Mouse (Mus musculus): ENCODE measurements around the gene Lrrc59.
"Not testable (repeated sequence)": the region's sequence is repeated elsewhere in the genome, so short reads cannot be mapped to it uniquely, and the experiment has no call there.

Gene Lrrc59

DNA sequence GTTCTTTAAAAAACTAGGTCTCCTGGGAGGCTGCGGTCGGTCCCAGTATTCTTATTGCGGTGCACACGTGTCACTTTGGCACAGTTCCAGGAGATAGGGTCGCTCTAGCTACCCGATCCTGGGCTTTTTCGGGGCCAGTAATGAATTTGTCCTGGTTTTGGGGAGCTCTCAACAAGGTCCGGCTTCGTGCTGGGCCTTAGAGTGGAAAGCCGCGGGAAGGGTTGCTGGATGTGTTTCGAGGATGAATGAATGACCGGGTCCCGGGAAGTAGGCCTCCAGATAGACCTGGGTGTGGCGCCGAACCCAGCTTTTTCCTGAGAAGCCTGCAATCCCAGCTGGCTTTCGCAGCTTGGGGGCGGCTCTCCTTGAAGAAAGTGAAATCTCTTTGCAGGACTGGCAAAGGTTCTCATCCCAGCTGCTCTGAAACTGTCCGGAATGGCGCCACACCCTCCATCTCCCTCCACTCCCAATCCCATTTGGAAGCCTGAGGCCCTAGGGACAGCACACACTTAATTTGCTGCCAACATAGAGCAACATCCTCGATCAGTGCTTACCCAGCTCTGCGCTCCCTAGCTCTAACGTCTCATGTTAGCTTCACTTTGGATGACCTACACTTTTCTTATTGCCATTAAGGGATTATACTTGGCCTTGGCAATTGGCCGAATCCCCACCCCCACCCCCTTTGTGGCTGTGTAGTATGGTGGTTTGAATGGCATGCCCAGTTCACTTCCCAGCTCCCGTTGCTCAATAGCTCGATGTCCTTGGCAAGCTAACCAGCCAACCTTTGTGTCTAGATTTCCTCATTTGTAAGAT is 838 bp downstream of the Lrrc59 start:
- DNase-seq (ENCODE audit: extremely low read depth, low read depth, low spot score), result peak; percentile 56

DNA sequence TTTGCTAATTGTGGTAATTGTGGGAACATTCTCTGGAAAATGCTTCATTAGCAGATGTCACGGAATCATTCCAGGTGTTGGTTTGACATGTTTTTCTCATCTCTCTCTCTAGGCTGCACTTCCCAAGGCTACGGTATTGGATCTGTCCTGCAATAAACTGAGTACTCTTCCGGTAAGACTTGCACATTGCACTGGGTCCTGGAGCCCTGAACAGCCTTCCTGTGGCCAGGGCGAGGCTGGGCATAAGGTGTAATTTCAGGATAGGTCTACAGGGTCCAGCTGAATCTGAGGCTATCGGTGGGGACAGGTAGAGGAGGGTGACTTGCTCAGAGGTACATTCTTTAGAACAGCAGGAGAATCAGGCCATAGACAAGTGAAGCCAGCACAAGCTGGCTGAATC is 2.4 kb downstream of the Lrrc59 start:
- no peak for DNase-seq (ENCODE audit: extremely low read depth, low read depth, low spot score)

DNA sequence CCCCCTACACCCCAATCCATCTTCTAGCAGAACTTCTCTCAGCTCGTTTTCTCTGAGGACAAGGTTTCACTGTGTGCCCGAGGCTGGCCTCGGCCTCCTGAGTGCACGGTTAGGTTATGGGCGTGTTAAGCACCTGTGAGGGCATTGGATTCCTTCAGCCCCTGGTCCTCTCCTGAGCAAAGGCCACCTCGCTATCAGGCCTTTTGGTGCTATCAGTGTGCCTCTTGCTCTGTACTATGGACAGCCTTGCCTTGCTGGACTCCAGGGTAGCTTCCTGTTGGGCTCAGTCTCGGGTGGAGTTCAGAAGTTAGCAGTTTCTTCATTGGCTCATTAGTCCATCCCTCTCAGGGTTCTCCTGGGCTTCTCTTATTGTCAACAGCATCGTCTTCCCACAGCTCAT is 3.4 kb downstream of the Lrrc59 start:
- no peak for DNase-seq (ENCODE audit: extremely low read depth, low read depth, low spot score)

DNA sequence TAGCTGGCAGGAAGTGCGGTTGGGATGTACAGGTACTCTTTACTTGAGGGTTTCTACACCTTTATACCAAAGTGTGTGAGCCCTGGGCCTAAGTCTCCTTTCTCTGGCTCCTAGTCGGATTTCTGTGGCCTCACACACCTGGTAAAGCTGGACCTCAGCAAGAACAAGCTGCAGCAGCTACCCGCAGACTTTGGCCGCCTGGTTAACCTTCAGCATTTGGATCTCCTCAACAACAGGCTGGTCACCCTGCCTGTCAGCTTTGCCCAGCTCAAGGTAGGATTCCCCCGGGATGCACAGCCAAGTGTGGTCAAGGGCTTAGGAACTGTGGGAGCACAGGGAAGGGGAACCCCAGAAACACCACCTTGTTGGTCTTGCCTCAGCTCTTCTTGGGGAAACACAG is 4.9 kb downstream of the Lrrc59 start:
- no peak for DNase-seq (ENCODE audit: extremely low read depth, low read depth, low spot score)

DNA sequence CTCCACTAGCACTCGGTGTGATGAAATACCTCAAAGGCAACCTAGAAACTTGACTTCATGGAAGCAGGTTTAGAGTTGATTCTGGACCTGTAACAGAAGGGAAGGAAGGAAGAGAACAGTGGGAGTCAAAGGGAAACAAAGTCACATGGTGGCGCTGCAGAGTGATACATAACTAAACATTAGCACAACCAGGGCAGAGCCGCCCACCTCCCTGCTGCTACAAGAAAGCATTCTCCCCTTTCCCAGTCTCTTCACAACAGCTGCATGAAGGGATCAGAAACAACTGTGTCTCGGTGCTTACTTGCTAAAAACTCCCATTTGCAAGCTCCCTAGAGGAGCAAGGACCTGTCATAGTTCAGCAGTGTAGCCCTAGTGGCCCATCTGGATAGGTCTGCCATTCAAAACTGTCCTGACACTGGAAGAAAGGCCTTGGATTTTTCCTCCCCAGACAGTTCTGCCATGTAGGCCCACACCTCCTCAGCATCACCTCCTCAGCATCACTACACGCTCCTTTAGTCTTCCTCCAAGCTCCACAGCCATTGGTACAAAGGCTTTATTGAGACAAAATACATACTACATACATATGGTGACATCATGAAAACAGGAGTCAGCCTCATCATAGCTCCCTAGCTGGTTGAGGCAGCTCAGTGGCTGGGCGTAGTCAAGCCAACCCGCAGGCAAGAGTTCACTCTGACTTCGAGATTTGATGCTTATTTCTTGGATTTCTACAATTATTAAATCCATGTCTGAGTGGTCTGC is 15.1 kb downstream of the Lrrc59 start:
- DNase-seq (ENCODE audit: extremely low read depth, low read depth, low spot score), result no peak

DNA sequence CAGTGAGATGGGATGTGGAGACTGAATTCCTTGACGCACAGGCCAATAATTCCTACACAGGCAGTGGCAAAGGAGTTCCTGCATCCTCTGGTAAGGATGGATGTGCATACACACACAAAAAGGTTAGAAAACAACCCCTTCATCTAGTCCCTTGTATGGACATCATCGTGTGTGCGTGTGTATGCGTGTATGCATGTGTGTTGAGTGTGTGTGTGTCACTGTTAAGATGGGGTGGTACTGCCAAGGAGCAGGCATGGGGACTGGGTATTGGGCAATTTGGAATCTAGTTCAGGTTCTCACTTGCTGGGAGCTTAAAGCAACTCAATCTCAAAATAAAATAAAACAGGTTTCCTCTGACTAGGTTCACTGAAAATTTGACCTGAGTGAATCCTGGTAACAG is 16.9 kb downstream of the Lrrc59 start:
- DNase-seq (ENCODE audit: extremely low read depth, low read depth, low spot score), result no peak

DNA sequence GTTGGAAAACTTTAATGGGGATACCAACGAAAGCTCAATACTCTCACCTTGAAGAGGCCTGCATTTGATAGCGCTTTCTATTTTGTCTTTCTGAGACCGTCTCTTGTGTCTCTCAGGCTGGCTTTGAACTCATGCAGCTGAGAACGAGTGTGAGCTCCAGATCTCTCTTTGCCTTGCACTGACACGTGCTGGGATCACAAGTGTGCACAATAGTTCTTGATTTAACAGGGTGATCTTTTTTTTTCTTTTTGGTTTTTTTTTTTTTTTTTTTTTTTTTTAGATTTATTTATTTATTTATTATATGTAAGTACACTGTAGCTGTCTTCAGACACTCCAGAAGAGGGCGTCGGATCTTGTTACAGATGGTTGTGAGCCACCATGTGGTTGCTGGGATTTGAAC is 21.7 kb downstream of the Lrrc59 start:
- DNase-seq (ENCODE audit: extremely low read depth, low read depth, low spot score), result not testable (repeated sequence)

DNA sequence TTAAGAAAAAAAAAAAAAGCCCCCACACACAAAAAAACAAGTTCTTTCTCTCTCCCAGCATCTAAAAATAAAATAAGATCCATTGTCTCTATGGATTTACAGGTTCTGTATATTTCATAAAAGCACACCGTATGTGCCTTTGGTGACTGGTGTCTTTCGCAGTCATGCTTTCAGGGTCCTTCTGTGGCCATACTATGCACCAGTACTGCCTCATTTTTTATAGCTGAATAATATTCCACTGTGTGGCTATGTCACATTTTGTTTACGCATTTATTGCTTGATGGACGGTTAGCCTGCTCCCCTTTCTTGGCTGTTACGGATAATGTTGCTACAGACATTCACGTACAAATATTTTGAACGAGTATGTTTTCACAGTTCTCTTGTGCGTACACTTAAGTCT is 23.4 kb downstream of the Lrrc59 start:
- no peak for DNase-seq (ENCODE audit: extremely low read depth, low read depth, low spot score)

DNA sequence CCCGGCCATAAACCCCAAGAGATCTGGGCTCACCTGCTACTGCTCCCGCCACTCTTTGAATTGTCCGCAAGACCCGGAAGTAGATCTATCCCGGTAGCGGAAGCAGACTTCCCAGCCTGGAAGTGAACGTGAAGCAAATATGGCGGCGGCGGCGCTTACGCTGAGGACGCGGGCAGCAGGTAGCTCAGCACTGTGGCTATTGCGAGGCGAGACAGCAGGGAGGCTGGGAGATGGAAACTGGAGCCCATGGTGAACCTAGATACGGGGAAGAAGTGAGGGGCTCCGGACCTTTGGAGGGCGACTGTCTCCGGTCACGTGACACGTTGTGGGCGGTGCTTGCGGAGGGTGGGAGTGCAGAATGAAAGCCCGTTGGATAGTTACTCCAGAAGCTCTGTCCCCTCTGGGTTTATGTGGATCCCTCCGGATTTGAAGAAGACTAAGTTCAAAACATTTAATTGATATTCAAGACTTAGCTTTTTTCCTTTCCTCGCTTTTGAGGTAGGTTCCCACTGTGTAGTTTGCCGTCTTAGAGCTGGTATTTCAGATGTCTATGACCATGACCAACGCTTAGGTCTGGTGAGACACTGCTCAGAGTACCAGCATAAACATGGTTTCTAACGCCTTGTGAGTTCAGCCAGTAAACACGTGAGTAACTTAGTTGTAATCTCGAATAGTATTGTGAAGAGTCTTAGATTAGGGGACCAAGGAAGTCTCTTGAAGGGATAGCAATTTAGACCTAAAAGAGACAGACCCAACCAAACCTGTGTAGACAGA is 24.3 kb downstream of the Lrrc59 start, which contains the start of the genes Mrpl27 and Eme1:
TSS of gene Mrpl27 (plus strand) at position 105 of the 774 bp plus-strand sequence.
TSS of gene Eme1 (minus strand) at position 302 of the 774 bp plus-strand sequence.
- DNase-seq (ENCODE audit: extremely low read depth, low read depth, low spot score), result no peak

DNA sequence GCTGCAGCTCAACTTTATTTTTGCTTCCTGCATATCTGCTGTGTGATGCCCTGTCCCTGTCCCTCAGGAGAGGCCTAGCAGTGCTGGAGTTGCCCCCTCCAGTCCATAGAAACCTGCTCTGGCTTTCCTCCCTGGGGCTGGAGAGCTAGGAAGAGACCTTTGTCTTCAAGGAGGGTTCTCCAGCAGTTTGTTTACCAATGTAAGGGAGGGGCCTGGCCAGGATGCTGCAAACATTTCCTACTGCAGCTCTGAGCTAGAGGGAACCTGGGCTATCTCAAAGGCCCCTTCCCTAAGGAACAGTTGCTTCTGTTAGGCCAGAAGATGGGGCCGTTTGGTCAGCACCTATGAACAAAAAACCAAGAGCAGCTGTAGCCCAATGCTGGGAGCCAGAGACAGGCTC is 31.8 kb downstream of the Lrrc59 start:
- DNase-seq (ENCODE audit: extremely low read depth, low read depth, low spot score), result no peak

DNA sequence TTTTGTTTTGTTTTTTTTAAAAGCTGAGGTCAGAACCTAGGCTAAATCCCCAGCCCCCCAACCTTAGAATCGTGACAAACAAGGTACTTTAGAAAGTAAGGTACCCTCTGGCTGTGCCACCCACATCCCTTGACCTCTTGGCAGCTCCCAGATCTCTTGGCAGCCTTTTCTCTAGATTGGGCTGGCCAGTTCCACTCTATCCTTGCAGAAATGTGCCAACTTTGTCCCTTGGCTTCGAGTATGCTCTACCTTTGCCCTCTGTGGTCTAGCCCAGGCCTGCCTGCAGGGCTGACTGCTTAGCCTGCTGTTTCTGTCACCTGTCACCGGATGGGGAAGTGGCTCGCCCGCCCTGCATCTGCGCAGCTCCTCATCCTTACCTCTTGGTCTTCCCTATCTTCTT is 35.7 kb downstream of the Lrrc59 start:
- no peak for DNase-seq (ENCODE audit: extremely low read depth, low read depth, low spot score)

DNA sequence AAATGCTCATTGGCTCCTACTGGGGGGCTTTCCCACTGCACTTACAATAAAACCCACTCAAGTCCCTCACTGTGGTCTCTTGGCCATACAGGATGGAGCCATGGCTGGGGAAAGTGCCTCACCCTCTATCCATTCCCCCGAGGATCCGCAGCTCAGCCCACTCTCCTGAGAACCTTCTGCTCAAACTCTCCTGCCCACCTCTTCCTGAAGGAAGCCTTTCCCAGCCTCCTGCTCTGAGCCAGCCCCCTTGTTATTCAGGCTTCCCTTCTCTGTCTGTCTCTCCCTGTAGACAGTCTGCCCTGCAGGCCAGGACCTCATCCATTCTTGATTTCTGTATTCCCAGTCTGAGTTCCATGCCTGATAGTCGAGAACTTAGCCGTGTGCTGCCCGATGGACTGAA is 45.4 kb downstream of the Lrrc59 start:
- DNase-seq (ENCODE audit: extremely low read depth, low read depth, low spot score), result no peak

DNA sequence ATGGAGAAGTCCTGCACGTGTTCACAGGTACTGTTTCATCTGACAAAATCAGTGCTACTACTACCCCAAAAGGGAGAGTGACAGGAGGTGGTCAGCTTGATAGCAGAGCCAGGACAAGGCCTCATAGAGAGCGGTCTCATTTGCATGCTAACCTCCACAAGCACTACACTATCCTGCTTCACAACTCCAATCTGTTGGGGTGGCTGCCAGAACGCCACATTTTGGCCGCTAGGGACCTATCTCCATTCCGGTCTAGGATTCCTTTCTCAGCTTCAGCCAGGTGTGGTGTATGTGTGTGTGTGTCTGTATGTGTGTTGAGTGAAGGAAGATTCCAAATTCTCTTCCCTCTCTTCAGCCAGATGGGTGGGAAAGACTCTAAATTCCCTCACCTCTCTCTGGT is 45.9 kb downstream of the Lrrc59 start:
- DNase-seq (ENCODE audit: extremely low read depth, low read depth, low spot score), result no peak

DNA sequence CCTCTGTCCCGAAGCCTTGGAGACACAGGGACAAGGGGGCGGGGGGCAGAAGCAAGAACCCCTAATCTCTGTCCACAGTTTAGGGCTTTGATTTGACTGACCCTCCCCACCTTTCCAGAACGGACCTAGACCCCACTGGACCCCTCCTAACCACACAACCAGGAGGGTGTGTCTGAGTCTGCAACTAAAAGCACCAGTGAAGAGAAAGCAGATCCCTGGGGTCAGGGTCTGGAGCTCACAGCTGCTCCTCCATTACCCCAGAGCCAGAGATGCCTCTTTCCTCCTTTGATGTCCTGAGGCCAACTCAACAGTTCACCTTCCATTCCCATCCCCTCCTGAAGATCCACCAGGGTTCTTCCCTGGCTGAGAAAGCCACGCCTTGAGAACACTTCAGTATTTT is 46.7 kb downstream of the Lrrc59 start:
- no peak for DNase-seq (ENCODE audit: extremely low read depth, low read depth, low spot score)

DNA sequence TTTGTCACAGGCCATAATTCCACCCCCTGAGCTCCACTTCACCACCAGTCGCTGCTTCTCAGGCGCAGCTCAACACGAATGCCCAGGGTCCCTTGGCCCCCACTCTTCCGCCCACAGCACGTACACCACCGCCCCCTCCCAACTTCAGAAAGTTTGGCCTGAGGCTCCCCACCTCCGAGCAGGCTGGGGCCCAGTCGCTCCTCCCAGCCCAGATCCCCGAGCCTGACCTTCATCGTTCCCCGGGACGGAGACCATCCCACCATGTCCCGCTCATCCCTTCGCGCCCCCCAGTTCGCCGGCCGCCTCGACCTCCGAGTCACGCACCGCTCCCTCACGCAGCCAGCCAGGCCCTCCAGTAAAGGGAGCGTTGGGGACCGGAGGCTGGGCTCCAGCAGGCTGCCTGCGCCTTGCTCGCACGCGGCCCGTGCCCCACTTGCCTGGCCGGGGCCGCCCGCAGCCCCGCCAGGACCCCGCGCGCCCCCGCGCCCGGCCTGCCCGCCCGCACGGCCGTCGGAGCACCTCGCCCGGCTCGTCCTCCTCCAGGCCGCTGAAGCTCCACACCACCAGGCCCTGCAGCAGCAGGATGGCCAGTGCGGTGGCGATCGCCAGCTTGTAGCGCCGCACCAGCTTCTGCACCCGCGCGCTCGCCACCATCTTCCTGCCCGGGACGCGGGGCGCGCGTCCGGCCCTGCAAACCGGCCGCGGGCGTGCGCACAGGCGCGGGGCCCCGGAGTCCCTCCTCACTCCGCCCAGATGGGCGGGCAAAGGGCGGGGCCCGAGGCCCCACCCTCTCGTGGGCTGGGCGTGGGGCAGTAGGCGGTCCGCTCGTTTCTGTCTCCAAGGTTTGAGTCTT is 47.4 kb downstream of the Lrrc59 start, which contains the start of gene Xylt2:
TSS of gene Xylt2 (minus strand) at position 762 of the 853 bp plus-strand sequence.
- no peak for DNase-seq (ENCODE audit: extremely low read depth, low read depth, low spot score)

DNA sequence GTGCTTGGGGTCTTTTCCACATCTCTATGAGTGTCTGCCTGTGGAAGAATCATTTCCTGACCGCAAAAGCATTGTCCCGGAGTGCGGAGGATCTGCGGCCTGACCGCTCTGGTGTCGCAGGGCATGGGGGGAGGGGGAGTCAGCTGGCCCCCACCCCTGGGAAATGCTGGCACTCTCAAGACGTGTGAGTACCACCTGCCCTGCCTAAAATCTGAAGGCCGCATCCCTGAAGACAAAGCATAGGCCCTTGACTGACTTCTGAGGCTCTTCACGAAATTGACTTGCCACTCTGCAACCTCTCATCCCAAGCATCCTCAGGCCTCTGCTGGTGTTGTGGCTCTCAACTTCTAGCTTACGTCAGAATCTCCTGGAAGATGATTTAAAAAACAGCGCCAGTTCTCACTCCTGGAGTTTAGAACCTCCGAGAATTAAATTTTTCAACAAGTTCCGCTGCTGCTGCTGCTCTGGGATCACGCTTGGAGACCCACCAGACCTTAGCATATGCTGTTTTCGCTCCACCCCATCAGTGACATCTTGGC is 48.1 kb downstream of the Lrrc59 start:
- DNase-seq (ENCODE audit: extremely low read depth, low read depth, low spot score), result no peak

DNA sequence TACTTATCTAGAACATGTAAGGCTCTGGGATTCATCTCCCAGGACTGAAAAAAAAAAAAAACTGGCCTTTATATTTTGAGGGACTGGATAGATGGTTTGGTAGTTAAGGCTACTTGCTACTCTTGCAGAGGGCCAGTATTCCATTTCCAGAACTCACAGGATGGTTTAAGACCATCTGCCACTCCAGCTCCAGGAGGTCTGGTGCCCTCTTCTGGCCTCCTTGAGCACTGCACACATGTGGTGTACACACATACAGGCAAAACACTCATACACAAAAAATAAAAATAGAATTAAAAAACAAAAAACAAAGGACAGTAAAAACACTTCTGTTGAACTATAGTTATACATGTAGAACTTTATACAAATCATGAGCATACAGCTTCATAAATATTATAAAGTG is 51.1 kb downstream of the Lrrc59 start:
- no peak for DNase-seq (ENCODE audit: extremely low read depth, low read depth, low spot score)

DNA sequence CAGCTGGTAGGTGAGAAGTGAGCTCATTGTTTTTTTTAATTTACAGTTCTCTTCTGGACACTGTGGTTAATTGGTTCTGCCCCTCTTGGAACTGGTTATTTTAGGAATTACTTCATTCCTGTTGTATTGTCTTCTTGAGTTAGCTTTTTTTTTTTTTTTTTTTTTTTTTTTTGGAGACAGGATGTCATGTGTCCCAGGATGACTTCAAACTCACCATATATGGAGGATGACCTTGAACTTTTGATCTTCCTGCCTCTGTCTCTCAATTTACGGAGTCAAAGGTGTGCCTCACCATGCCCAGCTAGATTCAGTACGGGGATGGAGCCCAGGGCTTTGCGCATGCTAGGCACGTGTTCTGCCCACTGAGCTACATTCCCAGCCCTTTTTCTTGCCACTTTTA is 52.1 kb downstream of the Lrrc59 start:
- no peak for DNase-seq (ENCODE audit: extremely low read depth, low read depth, low spot score)

DNA sequence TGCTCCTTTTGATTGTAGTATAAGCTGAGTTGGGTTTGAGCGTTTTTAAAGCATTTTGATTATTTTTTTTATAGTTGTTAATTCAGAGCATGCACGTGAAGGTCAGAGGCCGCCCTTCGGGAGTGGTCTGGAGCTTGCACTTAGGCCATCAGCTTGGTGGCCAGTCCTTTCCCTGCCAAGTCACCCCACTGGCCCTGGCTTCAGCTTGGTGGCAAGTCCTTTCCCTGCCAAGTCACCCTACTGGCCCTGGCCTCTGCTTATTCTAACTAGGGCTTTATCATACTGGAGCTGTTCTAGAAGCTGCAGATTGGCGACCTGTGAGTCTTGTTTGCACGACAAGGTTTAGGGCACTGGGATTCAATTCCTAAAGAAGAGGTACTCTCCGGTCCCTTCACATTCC is 52.9 kb downstream of the Lrrc59 start:
- no peak for DNase-seq (ENCODE audit: extremely low read depth, low read depth, low spot score)

DNA sequence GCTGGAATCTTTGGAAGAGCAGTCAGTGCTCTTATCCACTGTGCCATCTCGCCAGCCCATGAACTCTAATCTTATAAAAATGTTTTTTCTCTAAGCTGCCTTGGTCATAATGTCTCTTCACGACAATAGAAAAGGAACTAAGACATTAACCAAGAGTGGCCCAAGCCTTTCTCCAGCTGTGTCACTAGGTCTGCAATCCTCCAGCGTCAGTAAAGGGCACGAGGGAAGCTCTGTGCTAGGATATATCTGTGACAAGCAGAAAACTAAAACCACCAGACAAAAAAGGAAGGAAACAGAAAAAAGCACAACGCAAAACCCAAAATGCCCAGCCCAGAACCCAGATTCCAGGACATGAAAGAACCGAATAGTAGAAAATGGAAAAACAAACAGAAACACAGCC is 57.6 kb downstream of the Lrrc59 start:
- DNase-seq (ENCODE audit: extremely low read depth, low read depth, low spot score), result no peak
